Mouse (Mus musculus) naive thymus-derived CD4-positive, alpha-beta T cell, adult 2 months (primary cell): Measurements from ENCODE around the gene Gabra5.

Source experiments
- DNase-seq: peaks from one replicate; pipeline ENCODE4 v3.0.0-alpha.2; 2011; ENCODE audit warnings: low read depth

The Gabra5 gene

DNA sequence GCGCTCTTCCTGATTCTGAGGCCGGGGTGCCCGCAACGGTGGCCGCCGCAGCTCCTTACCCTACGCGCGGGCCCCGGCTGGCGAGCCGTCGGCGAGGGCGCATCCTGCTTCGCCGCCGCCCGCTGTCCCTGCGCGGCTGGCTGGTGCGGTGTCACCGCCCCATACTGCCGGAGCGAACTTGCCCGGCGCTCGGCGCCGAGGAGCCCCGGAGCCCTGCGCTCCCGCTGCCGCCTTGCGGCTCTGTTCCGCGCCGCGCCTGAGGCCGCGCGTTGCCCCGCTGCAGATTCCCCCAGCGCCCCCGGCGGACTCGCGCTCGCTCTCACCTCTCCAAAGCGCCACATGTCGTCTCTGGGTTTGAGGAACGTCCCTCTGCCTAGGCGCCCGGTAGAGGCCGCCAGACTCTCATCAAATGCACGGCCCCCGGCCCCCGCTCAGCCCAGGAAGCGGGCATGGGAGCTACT is at the start of gene Gabra5:
Gene Gabra5, minus strand, starts transcription at position 379 of the 461 bp plus-strand sequence.
- DNase-seq: no peak

DNA sequence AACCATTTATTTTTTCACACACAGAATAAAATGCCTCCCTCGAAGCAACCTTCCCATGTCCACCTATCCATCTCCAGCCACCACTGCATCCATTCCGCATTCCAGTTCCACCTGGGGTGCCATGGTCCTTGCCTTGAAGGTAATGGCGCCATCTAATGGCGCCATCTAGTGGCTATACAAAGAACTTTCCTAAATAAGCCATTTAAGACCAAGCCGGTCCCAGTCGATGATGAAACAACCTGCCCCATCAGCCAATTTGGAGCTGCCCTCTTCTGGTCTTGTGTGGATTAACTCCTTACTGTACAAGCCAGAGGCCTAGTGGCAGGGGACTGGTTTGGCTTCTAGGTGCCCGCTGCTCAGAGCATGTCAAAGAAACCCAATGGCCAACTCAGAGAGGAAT is 28.7 kb upstream of the Gabra5 start:
- no peak for DNase-seq

GRCm38 (mm10) chr7:57532676-57533075 is 22.8 kb upstream of the Gabra5 start:
- DNase-seq: no peak

GRCm38 (mm10) chr7:57529954-57530353 is 20.1 kb upstream of the Gabra5 start:
- no peak for DNase-seq

DNA sequence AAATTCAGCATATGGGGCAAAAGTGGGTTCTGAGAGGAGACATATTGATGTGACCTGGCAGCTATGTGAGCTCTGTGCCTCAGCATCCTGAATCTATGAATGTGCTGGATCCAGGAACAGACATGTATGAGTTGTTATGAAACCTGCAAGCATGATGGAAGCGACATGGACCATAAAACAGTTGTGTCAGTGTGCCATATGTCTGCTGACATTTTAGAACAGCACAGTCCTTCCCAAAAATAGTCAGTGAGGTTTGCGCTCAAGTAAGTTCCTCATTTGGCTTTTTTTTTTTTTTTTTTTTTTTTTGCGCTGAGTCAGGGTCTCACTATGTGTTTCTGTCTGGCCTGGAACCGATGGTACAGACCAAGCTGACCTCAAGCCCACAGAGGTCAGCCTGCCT is 19.6 kb upstream of the Gabra5 start:
- DNase-seq: no peak

DNA sequence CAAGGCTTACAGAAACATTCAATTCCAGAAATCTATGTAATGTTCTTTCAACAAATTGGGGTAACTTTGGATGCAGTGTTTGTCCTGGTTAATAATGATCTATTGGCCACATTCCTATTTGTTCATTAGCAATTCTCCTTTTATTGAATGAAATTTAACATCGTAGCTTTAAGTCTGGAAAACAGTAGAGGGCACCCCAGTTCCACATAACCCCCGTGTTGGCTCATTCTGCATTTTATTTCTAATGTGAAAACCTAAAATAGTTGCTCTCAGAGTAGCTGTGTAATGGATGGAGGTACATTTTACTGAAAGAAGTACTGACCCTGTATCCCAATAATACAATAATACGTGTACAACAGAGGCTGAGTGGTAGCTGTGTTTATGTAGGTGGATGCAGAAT is 3.1 kb upstream of the Gabra5 start:
- no peak for DNase-seq

GRCm38 (mm10) chr7:57508860-57509632 is 813 bp downstream of the Gabra5 start:
- DNase-seq: no peak

- no peak for DNase-seq
Observed at GRCm38 (mm10) chr7:57502809-57503208, 7.0 kb downstream of the Gabra5 start.

GRCm38 (mm10) chr7:57491795-57492194 is 18.1 kb downstream of the Gabra5 start:
- DNase-seq: no peak

GRCm38 (mm10) chr7:57486907-57487306 is 23.0 kb downstream of the Gabra5 start:
- DNase-seq: no peak

- no peak for DNase-seq
Observed at GRCm38 (mm10) chr7:57482896-57483295, 27.0 kb downstream of the Gabra5 start.

- DNase-seq: no peak
Observed at GRCm38 (mm10) chr7:57473811-57474525, 35.9 kb downstream of the Gabra5 start.

DNA sequence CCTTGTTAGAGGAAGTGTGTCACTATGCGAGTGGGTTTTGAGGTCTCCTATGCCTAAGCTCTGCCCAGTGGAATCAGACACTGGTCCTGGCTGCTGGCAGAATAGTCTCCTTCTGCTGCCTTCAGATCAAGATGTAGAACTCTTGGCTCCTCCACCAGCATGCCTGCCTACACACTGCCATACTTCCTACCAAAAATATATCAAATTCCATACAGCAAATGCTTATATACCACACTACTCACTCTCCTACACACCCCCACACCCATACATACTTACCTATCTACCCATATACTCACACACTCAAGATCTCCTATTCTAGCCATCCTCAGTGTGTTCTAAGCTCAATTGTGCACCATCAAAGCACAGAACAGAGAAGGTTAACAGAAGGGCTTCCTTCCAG is 38.5 kb downstream of the Gabra5 start:
- DNase-seq: no peak

- no peak for DNase-seq
Observed at GRCm38 (mm10) chr7:57460354-57460753, 49.5 kb downstream of the Gabra5 start.

GRCm38 (mm10) chr7:57448239-57448638 is 61.6 kb downstream of the Gabra5 start:
- no peak for DNase-seq

DNA sequence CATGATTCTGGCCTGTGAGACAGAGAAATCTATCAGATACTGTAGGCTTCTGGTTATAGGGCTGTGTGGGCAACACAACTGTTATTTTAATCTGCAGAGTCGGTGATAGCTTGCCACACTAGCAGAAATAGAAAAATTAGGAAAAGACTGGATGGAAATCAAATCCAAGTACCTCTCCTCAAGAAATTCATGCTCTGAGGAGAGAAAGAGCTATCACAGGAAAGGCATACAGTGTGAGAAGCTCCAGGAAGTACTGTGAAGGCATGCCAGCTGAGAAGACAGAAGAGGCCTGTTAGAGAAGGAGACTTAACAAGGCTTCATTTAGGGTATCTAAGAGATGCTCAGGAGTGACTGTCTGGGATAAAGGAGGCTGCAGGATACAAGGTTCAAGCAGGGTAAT is 87.2 kb downstream of the Gabra5 start:
- no peak for DNase-seq

GRCm38 (mm10) chr7:57421044-57421443 is 88.8 kb downstream of the Gabra5 start:
- DNase-seq: no peak

GRCm38 (mm10) chr7:57419392-57419791 is 90.5 kb downstream of the Gabra5 start, which contains the start of gene Gabrb3:
Gene Gabrb3 (plus strand): TSS chr7:57419692.
- DNase-seq: no peak

- no peak for DNase-seq
Observed at GRCm38 (mm10) chr7:57412896-57413295, 97.0 kb downstream of the Gabra5 start.

- DNase-seq: no peak
Observed at GRCm38 (mm10) chr7:57411163-57411562, 98.7 kb downstream of the Gabra5 start.

- no peak for DNase-seq
Observed at GRCm38 (mm10) chr7:57393551-57393950, 116.3 kb downstream of the Gabra5 start.

DNA sequence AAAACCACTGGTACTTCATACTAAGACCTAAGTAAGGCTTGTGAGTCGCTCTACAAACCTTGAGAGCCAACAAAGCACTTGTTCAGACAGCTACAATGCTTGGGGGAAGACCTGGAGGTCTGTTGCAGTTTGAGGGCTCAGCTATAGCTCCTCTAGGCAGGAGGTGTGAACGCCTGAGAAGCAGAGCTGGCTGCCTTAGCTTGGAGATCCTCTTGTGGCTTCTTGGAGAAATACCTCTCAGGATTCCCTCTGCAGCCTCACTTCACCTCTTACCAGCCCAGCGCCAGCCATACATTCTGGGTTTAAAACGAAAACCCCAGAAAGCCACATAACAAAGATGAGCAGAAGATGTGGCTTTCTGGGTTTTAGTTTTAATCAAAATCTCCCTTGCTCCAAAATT is 119.8 kb downstream of the Gabra5 start:
- DNase-seq: no peak

- no peak for DNase-seq
Observed at GRCm38 (mm10) chr7:57387341-57387654, 122.6 kb downstream of the Gabra5 start.
